Mouse (Mus musculus): ENCODE data around the gene Cep19.

DNA sequence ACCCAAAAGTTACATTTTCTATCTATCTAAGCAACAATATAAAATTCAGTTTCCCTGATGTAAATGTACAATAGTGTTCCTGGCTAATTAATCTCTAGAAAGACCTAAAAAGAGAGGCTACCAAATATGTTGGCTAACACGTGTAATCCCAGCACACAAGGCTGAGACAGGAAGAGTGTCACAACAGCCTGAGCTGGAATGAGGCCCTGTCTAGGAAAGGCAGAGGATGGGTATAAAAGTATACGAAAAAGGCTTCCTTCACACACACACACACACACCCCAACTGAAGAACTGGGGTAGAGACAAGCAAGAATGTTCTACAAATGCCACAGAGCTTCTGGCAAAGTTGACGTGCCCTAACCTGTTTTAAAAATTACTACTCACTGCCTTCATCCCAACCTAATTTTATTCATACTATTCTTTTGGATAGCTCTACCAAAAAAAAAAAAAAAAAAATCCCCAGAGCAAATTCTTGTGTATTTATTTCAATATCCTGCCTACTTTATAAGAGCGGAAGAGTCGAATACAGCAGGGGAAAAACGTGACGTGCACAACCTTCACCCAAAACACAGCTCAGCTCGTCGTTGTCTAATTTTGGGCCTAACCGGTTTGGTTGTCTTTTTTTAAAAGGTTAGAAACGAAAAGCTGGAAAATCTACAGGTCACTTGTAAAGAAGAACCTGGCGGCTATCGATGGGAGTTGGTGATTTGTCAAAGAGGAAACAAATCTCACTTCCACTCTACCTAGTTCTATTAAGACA is 21.8 kb upstream of the Cep19 start:
- no peak for TF ChIP-seq POLR2A (IDR thresholded peaks at IDR 0.05; ENCODE audit: low read depth, low read length)
- no peak for TF ChIP-seq CTCF (conservative IDR thresholded peaks at IDR 0.05; ENCODE audit: insufficient read depth, insufficient read length, low read depth, low read length)

Data from kidney, adult 2 months (tissue).